Mouse (Mus musculus): ENCODE data around the gene Pstpip1. TPM values are rescaled to one million over a fixed set of nuclear protein-coding genes. Genes with fewer than 3 reads are reported as not detected.

Gene Pstpip1
- polyA plus RNA-seq, 1 experiment = 7.7 TPM

DNA sequence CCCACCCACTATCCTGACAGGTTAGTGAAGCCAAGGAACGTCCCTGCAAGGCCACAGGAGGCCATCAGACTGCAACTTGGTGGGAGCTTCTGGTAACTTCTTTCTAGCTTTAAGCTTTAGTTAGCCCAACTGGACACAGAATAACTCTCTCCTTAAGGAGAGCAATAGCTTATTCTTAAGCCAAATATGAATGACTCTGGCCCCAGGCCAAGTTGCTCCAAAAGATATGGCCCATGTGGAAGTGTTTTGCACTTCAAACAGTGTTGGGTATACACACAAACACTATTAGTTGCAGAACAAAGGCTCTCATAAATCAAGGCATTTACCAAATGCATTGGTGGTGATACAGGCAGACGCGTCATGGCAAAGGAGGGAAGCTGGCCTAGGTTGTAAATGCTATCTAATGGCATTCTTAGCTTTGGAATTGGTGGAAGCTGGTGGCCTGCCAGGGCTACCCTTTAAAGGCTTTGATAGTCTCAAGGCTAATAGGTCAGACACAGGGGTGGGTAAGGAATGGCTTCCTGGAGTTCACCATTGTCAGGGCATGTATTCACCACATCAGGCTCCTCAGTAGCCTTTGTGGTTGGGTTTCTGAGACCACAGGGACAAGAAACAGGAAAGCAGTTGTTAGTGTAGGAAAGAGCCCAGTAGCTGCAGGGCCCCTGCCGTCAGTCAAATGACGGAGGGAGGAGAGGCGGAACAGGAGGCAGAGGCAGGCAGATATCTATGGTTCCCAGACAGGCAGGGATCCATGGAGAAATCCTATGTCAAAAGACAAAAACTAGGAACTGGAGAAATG, 16.7 kb downstream of the Pstpip1 start:
- no peak for DNase-seq (ENCODE audit: low spot score)

DNA sequence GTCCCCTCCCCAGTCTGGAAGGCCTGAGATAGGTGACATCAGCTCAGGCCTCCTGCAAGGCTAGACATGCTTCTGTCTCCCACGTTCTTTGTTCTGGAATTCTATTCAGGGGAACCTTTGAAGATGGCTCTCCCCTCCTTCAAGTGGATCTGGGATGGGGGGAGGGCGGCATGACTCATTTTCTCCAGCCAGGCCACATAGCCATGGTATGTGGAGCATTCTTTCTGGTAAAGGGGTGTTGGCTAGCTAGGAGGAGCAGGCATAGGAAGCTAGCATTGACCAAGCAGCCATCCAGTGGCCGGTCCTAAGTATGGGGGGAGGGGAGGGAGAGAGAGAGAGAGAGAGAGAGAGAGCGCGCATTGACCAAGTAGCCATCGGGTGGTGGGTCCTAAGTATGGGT, 17.8 kb downstream of the Pstpip1 start:
- DNase-seq (ENCODE audit: low spot score) = no peak

DNA sequence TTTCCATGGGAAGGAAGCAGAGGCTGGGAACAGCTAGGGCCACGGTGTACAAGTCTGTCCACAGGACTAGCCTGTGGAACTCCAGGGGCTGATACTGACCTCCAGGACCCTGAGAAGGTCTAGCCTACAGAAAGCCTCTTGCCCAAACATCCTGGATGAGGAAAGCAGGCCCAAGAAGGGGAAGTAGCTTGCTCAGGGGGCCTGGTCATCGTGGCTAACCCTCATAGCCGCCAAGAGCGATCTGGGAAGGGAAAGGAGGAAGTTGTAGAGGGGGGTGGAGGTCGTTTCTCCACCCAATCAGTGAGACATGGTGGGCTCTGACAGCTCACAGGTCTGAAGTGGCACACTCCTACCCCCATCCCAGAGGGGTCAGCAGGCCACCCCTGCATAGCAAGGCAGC, 18.4 kb downstream of the Pstpip1 start:
- DNase-seq (ENCODE audit: low spot score) = no peak

GRCm38 (mm10) chr9:56118091-56118490, 28.3 kb downstream of the Pstpip1 start:
- no peak for DNase-seq (ENCODE audit: low spot score)

DNA sequence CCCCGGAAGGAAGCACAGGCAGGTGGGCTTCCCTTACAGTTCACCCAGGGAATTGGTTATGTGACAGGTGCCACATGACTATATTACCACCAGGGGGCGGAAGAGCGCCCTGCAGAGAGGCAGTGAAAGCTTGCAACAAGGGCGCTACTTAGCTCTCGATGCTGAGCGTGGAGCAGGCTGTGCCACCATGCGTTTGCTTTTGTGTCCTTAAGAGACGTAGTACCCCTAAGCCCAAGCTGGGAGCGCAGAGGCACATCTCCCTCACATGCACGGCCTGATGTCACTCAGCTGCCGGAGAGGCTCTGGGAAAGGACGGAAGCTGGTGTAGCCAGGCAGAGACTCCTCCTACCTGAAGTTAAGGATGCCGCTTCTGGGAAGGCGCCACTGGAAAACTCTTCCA, 28.8 kb downstream of the Pstpip1 start:
- DNase-seq (ENCODE audit: low spot score) = peak; percentile 41

- no peak for DNase-seq (ENCODE audit: low spot score)
These were observed 29.9 kb downstream of the Pstpip1 start for GRCm38 (mm10) chr9:56119651-56120050.

DNA sequence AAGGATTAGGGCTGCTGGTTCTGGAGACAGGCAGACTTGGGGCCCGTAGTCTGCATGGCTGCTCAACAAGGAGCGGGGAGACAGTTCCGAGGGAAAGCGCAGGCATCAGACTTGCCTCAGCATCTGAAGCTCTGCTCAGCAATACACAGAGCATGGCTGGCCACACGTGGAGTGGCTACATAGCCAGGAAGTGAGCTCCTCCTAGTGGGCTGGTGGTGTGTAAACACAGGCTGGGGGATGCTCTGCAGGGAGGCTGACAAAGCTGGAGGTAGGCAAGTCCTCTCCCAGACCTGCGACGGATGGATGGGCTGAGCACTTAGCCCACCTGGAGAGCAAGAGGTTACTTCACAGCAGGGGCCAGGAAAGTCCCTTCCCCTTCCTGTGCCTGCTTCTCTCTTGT, 31.3 kb downstream of the Pstpip1 start:
- no peak for DNase-seq (ENCODE audit: low spot score)

DNA sequence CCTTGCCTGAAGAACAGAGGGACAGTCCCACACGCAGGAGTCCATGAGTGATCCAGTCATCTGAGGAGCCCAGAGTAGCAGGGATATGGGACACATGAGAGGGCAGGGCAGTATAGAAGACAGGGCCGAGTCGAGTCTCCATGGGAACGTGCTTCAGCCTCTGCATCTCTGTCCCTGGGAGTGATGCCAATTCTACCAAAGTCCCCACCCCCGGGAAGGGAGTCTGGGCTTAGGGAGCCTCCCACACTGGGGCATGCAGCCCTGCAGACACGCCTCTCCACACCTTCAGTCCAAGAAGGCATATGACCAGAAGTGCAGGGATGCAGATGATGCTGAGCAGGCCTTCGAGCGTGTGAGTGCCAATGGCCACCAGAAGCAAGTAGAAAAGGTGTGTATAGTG, 33.2 kb downstream of the Pstpip1 start:
- DNase-seq (ENCODE audit: low spot score) = no peak

DNA sequence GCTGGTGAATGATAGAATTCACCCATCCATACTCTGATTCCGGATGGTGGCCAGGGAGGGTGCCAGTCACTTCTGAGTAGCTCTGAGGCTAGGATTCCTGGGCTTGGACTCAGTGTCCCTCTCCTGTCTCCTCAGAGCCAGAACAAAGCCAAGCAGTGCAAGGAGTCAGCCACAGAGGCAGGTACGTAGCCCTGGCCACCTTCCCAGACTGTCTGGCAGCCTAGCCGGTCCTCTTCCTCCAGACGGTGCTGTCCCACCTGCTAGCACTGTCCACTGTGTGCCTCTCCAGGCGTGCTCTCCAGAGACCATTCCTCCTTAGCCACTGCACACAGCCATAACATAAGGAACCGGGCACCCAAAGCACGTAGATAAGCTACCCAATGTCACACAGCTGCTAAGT, 33.9 kb downstream of the Pstpip1 start:
- no peak for DNase-seq (ENCODE audit: low spot score)

DNA sequence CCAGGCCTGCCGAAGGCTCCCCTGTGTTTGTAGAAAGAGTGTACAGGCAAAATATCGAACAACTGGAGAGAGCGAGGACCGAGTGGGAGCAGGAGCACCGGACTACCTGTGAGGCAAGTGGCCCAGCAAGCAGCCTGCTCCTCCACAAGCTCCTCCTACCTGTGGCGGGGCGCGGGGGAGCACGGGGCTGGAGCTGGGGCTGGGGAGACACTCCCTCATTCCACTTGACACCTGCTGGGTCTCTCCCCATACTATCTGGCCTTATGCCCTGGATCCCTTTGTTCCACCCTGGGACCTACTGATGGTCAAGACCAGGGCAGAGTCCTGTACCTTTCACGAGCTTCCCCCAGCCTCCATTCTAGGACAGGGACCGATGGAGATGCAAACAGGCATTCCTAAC, 34.8 kb downstream of the Pstpip1 start:
- no peak for DNase-seq (ENCODE audit: low spot score)

DNA sequence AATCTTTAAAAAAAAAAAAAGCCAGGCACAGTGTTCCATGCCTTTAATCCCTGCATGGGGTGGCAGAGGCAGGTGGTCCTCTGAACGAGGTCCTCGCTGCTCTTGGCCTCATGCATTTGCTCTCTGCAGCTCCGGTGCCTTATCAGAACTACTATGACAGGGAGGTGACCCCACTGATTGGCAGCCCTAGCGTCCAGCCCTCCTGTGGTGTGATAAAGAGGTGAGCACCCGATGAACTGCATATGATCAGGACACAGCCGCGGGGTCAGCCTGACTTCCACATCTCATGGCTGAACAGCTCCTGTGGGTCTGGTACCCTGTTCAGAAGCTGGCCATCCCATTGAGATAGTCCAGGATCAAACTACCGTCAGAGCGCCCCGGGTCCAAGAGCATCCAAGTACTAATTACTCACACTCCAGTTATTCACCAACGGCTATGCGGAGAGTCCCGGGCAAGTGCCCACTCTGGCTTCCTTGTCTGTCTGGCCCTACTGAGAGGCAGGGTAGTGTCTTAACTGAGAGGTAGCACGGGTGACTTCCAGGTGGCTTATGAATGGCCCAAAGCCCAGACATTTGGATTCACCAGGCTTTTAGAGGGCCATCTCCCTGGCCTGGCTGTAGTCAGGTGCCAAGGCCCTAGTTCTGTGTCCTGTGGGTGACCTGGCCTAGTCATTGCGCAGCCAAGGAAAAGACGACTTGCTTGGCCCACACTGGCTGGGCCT, 36.9 kb downstream of the Pstpip1 start:
- no peak for DNase-seq (ENCODE audit: low spot score)

DNA sequence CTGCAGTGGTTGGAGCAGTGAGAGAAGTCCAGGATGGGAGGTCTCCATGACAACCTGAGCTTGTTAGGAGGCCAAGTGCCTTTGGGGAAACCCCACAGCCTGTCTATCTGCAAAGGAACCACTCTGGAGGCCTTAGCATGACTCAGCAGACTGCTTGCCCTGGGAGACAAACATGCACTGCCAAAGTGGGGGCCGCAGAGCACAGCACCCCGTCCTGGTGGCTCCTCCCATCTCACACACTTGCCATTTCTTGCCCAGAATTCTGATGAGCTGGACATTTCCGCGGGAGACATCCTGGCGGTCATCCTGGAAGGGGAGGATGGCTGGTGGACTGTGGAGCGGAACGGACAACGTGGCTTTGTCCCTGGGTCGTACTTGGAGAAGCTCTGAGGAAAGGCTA, 38.6 kb downstream of the Pstpip1 start:
- DNase-seq (ENCODE audit: low spot score) = no peak

GRCm38 (mm10) chr9:56129951-56130350, 40.2 kb downstream of the Pstpip1 start:
- peak; percentile 17 for DNase-seq (ENCODE audit: low spot score)

- no peak for DNase-seq (ENCODE audit: low spot score)
These were observed 40.8 kb downstream of the Pstpip1 start for GRCm38 (mm10) chr9:56130536-56130935.

DNA sequence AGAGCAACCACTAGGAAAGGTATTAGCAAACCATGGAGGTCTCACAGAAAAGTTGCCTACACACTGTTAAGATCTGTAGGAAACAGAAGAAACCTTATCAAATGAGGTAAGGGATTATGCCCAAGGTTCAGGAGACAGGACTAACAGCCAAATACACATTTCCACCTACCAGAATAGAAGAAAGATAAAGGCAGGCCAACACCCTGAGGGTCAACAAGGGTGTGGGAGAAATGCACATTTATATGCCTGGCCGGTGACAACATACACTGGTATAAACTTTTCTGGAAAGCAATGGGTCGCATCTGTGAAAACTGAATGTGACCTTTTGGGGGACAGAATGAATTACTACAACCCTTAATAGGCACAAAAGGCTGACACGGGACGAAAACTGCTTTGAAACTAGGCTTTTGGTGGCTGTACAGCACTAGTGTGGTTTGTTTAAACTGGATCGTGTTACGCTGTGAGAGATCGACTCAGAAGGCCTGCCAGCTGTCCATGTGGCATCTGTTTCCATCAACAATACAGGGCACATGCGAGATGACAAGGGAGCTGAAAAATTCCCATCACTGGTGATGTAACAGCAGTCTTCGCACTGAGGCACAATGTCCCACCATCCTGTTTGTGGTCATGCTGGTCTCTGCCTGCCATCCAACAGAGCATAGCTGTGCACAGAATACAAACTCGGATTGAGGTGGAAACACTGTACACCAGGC, 42.2 kb downstream of the Pstpip1 start:
- no peak for DNase-seq (ENCODE audit: low spot score)

GRCm38 (mm10) chr9:56133970-56134369, 44.2 kb downstream of the Pstpip1 start:
- DNase-seq (ENCODE audit: low spot score) = no peak

DNA sequence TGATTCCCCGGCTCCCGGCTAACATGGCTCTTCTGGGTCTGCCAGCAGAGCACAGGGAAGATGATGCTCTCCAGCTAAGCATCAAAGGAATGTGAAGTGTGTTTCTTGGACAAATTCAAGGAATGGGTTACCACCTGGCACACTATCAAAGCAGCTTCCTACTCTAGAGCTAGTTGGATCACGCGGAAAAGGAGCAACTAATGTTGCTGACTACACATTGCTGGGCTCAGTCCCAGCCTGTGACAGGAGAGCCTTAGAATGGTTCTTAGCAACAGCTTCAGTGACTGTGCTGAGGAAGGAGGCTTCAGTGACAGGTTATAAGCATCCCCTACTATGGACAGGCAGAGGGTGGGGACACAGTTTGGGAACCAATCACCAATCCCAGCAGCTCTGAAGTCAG, 44.9 kb downstream of the Pstpip1 start:
- DNase-seq (ENCODE audit: low spot score) = no peak

- no peak for DNase-seq (ENCODE audit: low spot score)
These were observed 45.9 kb downstream of the Pstpip1 start for GRCm38 (mm10) chr9:56135590-56136197.

DNA sequence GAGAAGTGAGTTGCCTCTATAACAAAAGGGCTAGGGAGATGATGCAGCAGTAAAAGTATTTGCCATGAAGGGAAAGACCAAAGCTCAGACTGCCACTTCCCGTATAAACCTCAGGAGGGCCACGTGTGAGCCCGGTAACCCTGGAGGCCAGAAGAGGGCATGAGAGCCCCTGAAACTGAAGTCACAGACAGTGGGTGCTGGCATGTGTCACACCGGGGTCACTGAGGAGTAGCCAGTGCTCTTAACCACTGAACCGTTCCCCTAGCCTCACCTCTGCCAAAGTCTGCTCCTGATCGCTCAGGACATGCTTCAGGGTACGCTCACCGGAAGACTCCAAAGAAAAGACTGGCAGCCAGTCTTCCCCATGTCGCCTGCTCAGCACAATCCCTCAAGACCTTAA, 52.0 kb downstream of the Pstpip1 start:
- DNase-seq (ENCODE audit: low spot score) = no peak

DNA sequence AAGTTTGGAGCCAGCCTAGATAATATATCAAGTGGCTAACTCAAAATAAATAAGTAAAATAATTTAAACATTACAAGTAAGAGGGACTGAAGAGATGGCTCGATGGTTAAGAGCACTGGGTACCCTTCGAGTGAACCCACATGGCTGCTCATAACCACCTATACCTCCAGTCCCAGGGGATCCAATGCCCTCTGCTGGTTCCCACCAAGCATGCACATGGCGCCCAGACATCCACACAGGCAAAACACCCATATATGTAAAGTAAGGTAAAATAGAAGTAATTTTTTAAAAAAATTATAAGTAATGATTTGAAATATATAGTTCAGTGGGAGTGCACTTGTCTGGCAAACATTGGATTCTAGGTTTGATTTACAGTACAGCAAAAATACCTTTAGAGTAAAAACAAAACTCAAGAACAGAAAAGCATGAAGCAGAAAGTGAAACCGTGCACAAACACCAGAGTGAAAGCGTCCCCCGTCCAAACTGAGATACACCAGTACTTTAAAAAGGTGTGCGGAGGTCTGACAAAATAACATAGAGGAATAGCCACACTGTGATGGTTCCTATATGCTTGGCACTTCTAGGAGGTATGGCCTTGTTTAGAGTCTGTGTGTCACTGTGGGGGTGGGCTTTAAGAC, 54.7 kb downstream of the Pstpip1 start:
- DNase-seq (ENCODE audit: low spot score) = no peak

GRCm38 (mm10) chr9:56146326-56146923, 56.7 kb downstream of the Pstpip1 start:
- no peak for DNase-seq (ENCODE audit: low spot score)
